Mouse (Mus musculus): ENCODE data around the gene Myo18b.

DNA sequence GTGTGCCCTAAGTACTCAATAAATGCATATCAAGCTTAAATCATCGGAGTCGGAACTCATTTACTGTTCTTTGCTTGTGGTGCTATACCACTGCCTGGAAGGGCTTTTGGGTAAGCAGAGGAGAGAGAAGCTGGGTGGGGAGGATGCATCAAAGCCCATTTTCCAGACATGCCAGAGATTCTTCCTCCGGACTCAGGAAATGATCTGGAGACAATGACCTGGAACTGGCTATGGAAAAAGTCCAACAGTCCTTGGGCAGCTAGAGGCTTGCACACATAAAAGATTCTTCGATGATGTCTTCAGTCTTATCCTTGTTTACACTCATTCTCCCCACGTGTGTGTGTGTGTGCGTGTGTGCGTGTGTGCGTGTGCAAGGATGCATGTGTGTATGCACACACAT, 39.3 kb upstream of the Myo18b start:
- TF ChIP-seq CTCF (IDR thresholded peaks at IDR 0.05; ENCODE audit: borderline replicate concordance, insufficient read depth, low read depth, low read length) (no peak), POLR2A (IDR thresholded peaks at IDR 0.05; ENCODE audit: borderline replicate concordance, insufficient read depth, low read length) (no peak)
